Mouse (Mus musculus) layer of hippocampus, adult 8-10 months (tissue): ENCODE measurements around the gene Itgb3bp. TPM values are rescaled to one million over a fixed set of nuclear protein-coding genes. Genes with fewer than 3 reads are reported as not detected.
A peak's percentile ranks its signal among the peaks of the same experiment; 100 is the strongest.

Experiments used
- DNase-seq, 2 experiments: peaks; one replicate each; pipeline ENCODE4 v3.0.0; 2022; ENCODE audit warnings: low spot score in 2 of 2
- total RNA-seq, 4 experiments: library from RNA; stranded (reverse); gene quantifications; 2 replicates each; pipeline ENCODE4 v1.2.4; 2022

The Itgb3bp gene
- 1 to 10 TPM; 3.5 to 7.3 (median 5.3) TPM for total RNA-seq

GRCm38 (mm10) chr4:99929613-99930517 is at the start of gene Itgb3bp:
Gene Itgb3bp (minus strand): TSS chr4:99929813.
- peak; percentile 71 to 79 for DNase-seq

GRCm38 (mm10) chr4:99979326-99979725 is 49.7 kb upstream of the Itgb3bp start:
- no peak for DNase-seq

- DNase-seq: no peak
Observed at GRCm38 (mm10) chr4:99974375-99974774, 44.8 kb upstream of the Itgb3bp start.

- DNase-seq: no peak
Observed at GRCm38 (mm10) chr4:99973931-99974330, 44.3 kb upstream of the Itgb3bp start.

- no peak for DNase-seq
Observed at GRCm38 (mm10) chr4:99972886-99973285, 43.3 kb upstream of the Itgb3bp start.

GRCm38 (mm10) chr4:99970097-99970496 is 40.5 kb upstream of the Itgb3bp start:
- DNase-seq: no peak

- no peak for DNase-seq
Observed at GRCm38 (mm10) chr4:99969328-99969727, 39.7 kb upstream of the Itgb3bp start.

- no peak for DNase-seq
Observed at GRCm38 (mm10) chr4:99966555-99966954, 36.9 kb upstream of the Itgb3bp start.

GRCm38 (mm10) chr4:99959308-99959707 is 29.7 kb upstream of the Itgb3bp start:
- no peak for DNase-seq

- no peak for DNase-seq
Observed at GRCm38 (mm10) chr4:99958084-99958815, 28.6 kb upstream of the Itgb3bp start.

GRCm38 (mm10) chr4:99957186-99957585 is 27.6 kb upstream of the Itgb3bp start:
- DNase-seq: no peak

- DNase-seq: no peak
Observed at GRCm38 (mm10) chr4:99955396-99955795, 25.8 kb upstream of the Itgb3bp start.

- DNase-seq: no peak
Observed at GRCm38 (mm10) chr4:99953904-99954303, 24.3 kb upstream of the Itgb3bp start.

GRCm38 (mm10) chr4:99947896-99948295 is 18.3 kb upstream of the Itgb3bp start:
- no peak for DNase-seq

GRCm38 (mm10) chr4:99947192-99947591 is 17.6 kb upstream of the Itgb3bp start:
- no peak for DNase-seq

GRCm38 (mm10) chr4:99946516-99946915 is 16.9 kb upstream of the Itgb3bp start:
- no peak for DNase-seq

- no peak for DNase-seq
Observed at GRCm38 (mm10) chr4:99945011-99945410, 15.4 kb upstream of the Itgb3bp start.

- no peak for DNase-seq
Observed at GRCm38 (mm10) chr4:99944606-99945005, 15.0 kb upstream of the Itgb3bp start.

GRCm38 (mm10) chr4:99941655-99942414 is 12.2 kb upstream of the Itgb3bp start:
- no peak for DNase-seq

- no peak for DNase-seq
Observed at GRCm38 (mm10) chr4:99939711-99940505, 10.3 kb upstream of the Itgb3bp start.

GRCm38 (mm10) chr4:99936278-99936677 is 6.7 kb upstream of the Itgb3bp start:
- no peak for DNase-seq
